Mouse (Mus musculus) embryo, embryonic 10 days (tissue): ENCODE results near the gene Grip2.

Source experiments
- DNase-seq: peaks from one replicate; pipeline ENCODE4 v3.0.0-alpha.2; 2015; ENCODE audit warnings: low spot score

Grip2 gene

GRCm38 (mm10) chr6:91796064-91796463, 31.0 kb downstream of the Grip2 start:
- DNase-seq, result no peak

GRCm38 (mm10) chr6:91795640-91796039, 31.4 kb downstream of the Grip2 start:
- DNase-seq, result no peak

- no peak for DNase-seq
Observed at GRCm38 (mm10) chr6:91788311-91788798, 38.7 kb downstream of the Grip2 start.

- no peak for DNase-seq
Observed at GRCm38 (mm10) chr6:91785018-91785417, 42.0 kb downstream of the Grip2 start.

GRCm38 (mm10) chr6:91779206-91779605, 47.8 kb downstream of the Grip2 start:
- no peak for DNase-seq

- DNase-seq, result peak; percentile 81
Observed at GRCm38 (mm10) chr6:91776543-91776942, 50.5 kb downstream of the Grip2 start.

GRCm38 (mm10) chr6:91773951-91774350, 53.1 kb downstream of the Grip2 start:
- peak; percentile 36 for DNase-seq

- DNase-seq, result no peak
Observed at GRCm38 (mm10) chr6:91767550-91767949, 59.5 kb downstream of the Grip2 start.

- no peak for DNase-seq
Observed at GRCm38 (mm10) chr6:91762051-91762742, 64.9 kb downstream of the Grip2 start.

GRCm38 (mm10) chr6:91754845-91755244, 72.2 kb downstream of the Grip2 start:
- DNase-seq, result no peak

- no peak for DNase-seq
Observed at GRCm38 (mm10) chr6:91754098-91754497, 73.0 kb downstream of the Grip2 start.

GRCm38 (mm10) chr6:91752884-91753283, 74.2 kb downstream of the Grip2 start:
- DNase-seq, result no peak

GRCm38 (mm10) chr6:91750976-91751375, 76.1 kb downstream of the Grip2 start:
- DNase-seq, result no peak

GRCm38 (mm10) chr6:91746776-91747175, 80.3 kb downstream of the Grip2 start:
- no peak for DNase-seq

GRCm38 (mm10) chr6:91745947-91746582, 81.0 kb downstream of the Grip2 start:
- no peak for DNase-seq

GRCm38 (mm10) chr6:91745246-91745645, 81.8 kb downstream of the Grip2 start:
- DNase-seq, result no peak

- no peak for DNase-seq
Observed at GRCm38 (mm10) chr6:91743886-91744285, 83.2 kb downstream of the Grip2 start.

- DNase-seq, result no peak
Observed at GRCm38 (mm10) chr6:91742995-91743394, 84.1 kb downstream of the Grip2 start.

- DNase-seq, result no peak
Observed at GRCm38 (mm10) chr6:91742466-91742865, 84.6 kb downstream of the Grip2 start.

- DNase-seq, result peak; percentile 80
Observed at GRCm38 (mm10) chr6:91741046-91741445, 86.0 kb downstream of the Grip2 start.

GRCm38 (mm10) chr6:91738058-91738457, 89.0 kb downstream of the Grip2 start:
- DNase-seq, result no peak

GRCm38 (mm10) chr6:91737451-91737850, 89.6 kb downstream of the Grip2 start:
- DNase-seq, result no peak

GRCm38 (mm10) chr6:91736471-91736870, 90.6 kb downstream of the Grip2 start:
- peak; percentile 28 for DNase-seq

GRCm38 (mm10) chr6:91732138-91732537, 94.9 kb downstream of the Grip2 start:
- DNase-seq, result no peak
